Mouse (Mus musculus): ENCODE measurements around the gene Bad. TPM values are rescaled to one million over a fixed set of nuclear protein-coding genes. Genes with fewer than 3 reads are reported as not detected.

The Bad gene
- polyA plus RNA-seq, 1 experiment from 2014 or later: 87.1 TPM

DNA sequence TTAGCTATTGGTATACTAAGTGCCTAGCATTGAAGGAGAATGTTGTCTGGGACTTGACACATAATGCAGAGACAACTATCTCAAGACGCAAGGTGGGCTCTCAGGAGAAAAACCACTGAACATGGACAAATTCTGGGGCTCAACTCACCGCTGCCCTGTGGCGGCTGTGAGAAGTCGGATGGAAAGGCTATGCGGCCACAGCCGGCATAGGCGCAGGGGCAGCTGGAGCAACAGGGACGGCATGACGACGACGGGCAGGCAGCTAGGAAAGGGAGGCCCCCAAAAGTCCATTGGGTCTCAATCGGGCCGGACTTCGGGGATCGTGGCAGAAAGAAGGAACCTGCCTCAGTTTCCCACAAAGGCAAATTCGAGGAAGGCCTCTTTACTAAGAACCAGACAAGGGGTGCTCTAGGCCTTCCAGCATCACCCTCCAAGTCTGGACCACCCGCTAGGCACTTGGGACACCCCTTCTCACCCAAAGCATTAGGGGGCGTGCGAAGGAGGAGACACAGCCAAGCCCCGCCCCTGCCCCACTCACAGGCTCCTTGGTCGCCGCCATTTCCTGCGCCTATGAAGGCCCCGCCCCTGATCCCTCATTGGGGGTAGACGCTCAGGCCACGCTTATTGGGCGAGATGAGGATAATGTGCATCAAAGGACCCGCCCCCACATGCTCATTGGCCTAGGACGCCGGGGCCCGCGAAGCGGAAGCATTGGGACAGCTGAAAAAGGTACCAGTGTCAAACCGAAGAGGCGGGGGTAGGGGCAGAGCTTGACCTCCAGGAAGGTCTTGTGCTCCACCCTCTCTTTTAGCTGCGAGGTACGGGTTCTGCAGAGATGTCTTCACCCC, 50.6 kb downstream of the Bad start, which contains the start of gene Dnajc4:
Gene Dnajc4, minus strand, starts transcription at position 562 of the 848 bp plus-strand sequence.
- Histone ChIP-seq H3K4me3 (replicated peaks; ENCODE audit: low read length) (peak within 1 kb of the TSS; percentile 69), H3K9me3 (replicated peaks; ENCODE audit: control insufficient read depth, low read length) (no peaks in the 10 kb centered on the region), H3K36me3 (ENCODE audit: control insufficient read depth, insufficient read depth, low read length) (no peaks in the 10 kb centered on the region), H3K27me3 (ENCODE audit: control insufficient read depth, insufficient read depth, low read length) (no peaks in the 10 kb centered on the region), H3K4me2 (ENCODE audit: low read depth, low read length) (peak within 1 kb of the TSS; percentile 79), H3K27ac (ENCODE audit: low read length) (peak within 1 kb of the TSS; percentile 56), H3K9ac (ENCODE audit: low read length) (peak within 1 kb of the TSS; percentile 79), H3K4me1 (ENCODE audit: control insufficient read depth, insufficient read depth, low read length) (peaks cover 37% of the 10 kb centered on the region)
- ATAC-seq (ENCODE audit: insufficient read depth, low FRiP score): peak; percentile 94
- WGBS: under 1% methylated on average over 37 of the region's 37 CpGs

GRCm38 (mm10) chr19:6993011-6993770, 51.5 kb downstream of the Bad start:
- ATAC-seq (ENCODE audit: insufficient read depth, low FRiP score): no peak
- Histone ChIP-seq H3K4me2 (ENCODE audit: low read depth, low read length) (peak overlapping the region; percentile 79), H3K9ac (ENCODE audit: low read length) (peak overlapping the region; percentile 79), H3K27me3 (ENCODE audit: control insufficient read depth, insufficient read depth, low read length) (no peaks in the 10 kb centered on the region), H3K4me3 (replicated peaks; ENCODE audit: low read length) (peak overlapping the region; percentile 69), H3K27ac (ENCODE audit: low read length) (peak overlapping the region; percentile 53; the same call in 1 of the 2 replicates), H3K9me3 (replicated peaks; ENCODE audit: control insufficient read depth, low read length) (no peaks in the 10 kb centered on the region), H3K4me1 (ENCODE audit: control insufficient read depth, insufficient read depth, low read length) (peaks cover 33% of the 10 kb centered on the region), H3K36me3 (ENCODE audit: control insufficient read depth, insufficient read depth, low read length) (no peaks in the 10 kb centered on the region)
- WGBS: 60% methylated on average over 14 of the region's 14 CpGs

DNA sequence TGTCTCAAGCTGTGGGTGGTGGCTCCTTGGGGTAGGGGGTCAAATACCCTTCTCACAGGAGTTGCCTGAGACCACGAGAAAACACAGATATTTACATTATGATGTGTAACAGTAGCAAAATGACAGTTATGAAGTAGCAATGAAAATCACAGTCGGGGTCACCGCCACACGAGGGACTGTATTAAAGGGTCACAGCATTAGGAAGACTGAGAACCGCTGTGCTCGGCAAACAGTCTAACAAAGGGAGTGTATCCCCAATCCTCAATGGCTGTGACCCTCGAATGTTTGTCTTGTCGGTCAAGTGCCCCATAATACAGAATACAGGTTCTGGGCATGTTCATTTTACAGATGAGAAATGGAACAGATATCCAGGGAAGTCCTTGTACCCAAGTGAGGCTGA, 52.3 kb downstream of the Bad start:
- no peak overlapping the region for H3K4me3 ChIP-seq (replicated peaks; ENCODE audit: low read length)
- no peaks in the 10 kb centered on the region for H3K9me3 ChIP-seq (replicated peaks; ENCODE audit: control insufficient read depth, low read length)
- H3K27ac ChIP-seq (ENCODE audit: low read length): no peak overlapping the region
- ATAC-seq (ENCODE audit: insufficient read depth, low FRiP score): no peak
- H3K9ac ChIP-seq (ENCODE audit: low read length): no peak overlapping the region
- H3K4me1 ChIP-seq (ENCODE audit: control insufficient read depth, insufficient read depth, low read length): peaks cover 30% of the 10 kb centered on the region
- H3K4me2 ChIP-seq (ENCODE audit: low read depth, low read length): no peak overlapping the region
- WGBS: 74% methylated on average over 8 of the region's 8 CpGs
- H3K27me3 ChIP-seq (ENCODE audit: control insufficient read depth, insufficient read depth, low read length): no peaks in the 10 kb centered on the region
- H3K36me3 ChIP-seq (ENCODE audit: control insufficient read depth, insufficient read depth, low read length): peaks cover 2% of the 10 kb centered on the region; the same call in 1 of the 2 replicates

GRCm38 (mm10) chr19:6994489-6994888, 52.8 kb downstream of the Bad start:
- WGBS: 87% methylated on average over 8 of the region's 8 CpGs
- Histone ChIP-seq H3K4me2 (ENCODE audit: low read depth, low read length) (0 out of 2 replicates have a peak overlapping the region, but pooled peaks have one; percentile 90), H3K27ac (ENCODE audit: low read length) (no peak overlapping the region), H3K9me3 (replicated peaks; ENCODE audit: control insufficient read depth, low read length) (no peaks in the 10 kb centered on the region), H3K4me1 (ENCODE audit: control insufficient read depth, insufficient read depth, low read length) (peaks cover 30% of the 10 kb centered on the region), H3K36me3 (ENCODE audit: control insufficient read depth, insufficient read depth, low read length) (peaks cover 7% of the 10 kb centered on the region; the same call in 1 of the 2 replicates), H3K4me3 (replicated peaks; ENCODE audit: low read length) (peak overlapping the region; percentile 70; the same call in 1 of the 2 replicates), H3K9ac (ENCODE audit: low read length) (peak overlapping the region; percentile 89), H3K27me3 (ENCODE audit: control insufficient read depth, insufficient read depth, low read length) (no peaks in the 10 kb centered on the region)
- no peak for ATAC-seq (ENCODE audit: insufficient read depth, low FRiP score)

DNA sequence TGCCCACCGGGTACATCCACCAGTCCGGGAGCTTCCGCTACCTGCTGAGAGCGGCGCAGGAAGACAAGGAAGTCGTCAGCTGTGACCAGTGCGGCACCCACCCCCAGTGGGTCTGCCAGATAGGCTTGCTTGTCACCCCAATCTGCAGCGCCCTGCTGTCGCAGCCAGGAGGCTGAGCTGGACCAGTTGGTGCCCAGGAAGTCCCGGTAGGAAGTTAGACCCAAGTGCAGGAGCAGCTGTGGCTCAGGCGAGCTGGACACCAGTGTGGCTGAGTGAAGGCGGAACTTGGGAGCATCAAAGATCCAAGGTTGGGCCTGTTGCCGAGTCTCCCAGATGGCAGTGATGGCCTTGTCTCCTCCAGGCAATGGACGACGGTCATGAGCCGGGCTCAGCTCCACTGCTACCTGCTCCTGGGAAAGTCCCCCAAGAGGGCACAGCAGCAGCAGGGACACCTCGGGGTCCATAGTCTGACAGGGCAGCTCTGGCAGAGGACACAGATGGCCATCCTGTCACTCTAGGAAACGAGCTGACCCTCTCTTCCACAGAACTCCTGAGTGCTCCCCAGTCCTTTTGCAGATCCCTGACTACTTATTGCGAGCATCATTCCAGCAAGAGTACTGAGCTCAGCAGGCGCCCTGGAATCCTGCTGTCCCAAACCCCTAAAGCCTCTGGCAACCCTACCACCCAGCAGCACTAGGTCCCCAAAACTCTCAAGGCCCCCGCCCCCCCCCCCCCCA, 53.8 kb downstream of the Bad start:
- Histone ChIP-seq H3K4me3 (replicated peaks; ENCODE audit: low read length) (peak overlapping the region; percentile 70), H3K9me3 (replicated peaks; ENCODE audit: control insufficient read depth, low read length) (no peaks in the 10 kb centered on the region), H3K4me2 (ENCODE audit: low read depth, low read length) (peak overlapping the region; percentile 90), H3K27ac (ENCODE audit: low read length) (0 out of 2 replicates have a peak overlapping the region, but pooled peaks have one; percentile 18), H3K27me3 (ENCODE audit: control insufficient read depth, insufficient read depth, low read length) (no peaks in the 10 kb centered on the region), H3K36me3 (ENCODE audit: control insufficient read depth, insufficient read depth, low read length) (peaks cover 16% of the 10 kb centered on the region; the same call in 1 of the 2 replicates), H3K9ac (ENCODE audit: low read length) (peak overlapping the region; percentile 89), H3K4me1 (ENCODE audit: control insufficient read depth, insufficient read depth, low read length) (peaks cover 30% of the 10 kb centered on the region)
- no peak for ATAC-seq (ENCODE audit: insufficient read depth, low FRiP score)
- 41% methylated on average over 21 of the region's 21 CpGs for WGBS

DNA sequence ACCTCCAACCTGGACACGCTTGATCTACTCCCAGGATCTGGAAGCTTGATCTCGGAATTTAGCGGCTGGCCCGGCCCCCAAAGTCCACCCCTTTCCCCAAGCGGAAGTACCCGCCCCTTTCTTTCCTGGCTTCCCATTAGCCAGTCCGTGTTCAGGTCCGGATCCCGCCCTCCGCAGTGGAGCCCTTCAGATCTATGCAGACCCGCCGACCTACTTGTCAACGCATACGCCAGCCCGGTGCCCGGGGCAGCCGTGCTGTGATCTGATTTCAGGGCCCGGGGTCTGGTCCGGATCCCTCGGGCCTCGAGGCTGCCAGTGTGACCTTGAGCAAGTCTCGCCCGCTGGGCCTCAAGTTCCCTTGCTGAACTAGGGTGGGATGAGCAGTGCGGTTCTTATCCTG, 54.3 kb downstream of the Bad start, which contains the start of the genes Nudt22 and Trpt1:
Gene Nudt22, minus strand, starts transcription at position 112 of the 400 bp plus-strand sequence.
Gene Trpt1, plus strand, starts transcription at position 126 of the 400 bp plus-strand sequence.
- Histone ChIP-seq H3K27me3 (ENCODE audit: control insufficient read depth, insufficient read depth, low read length) (no peaks in the 10 kb centered on the region), H3K27ac (ENCODE audit: low read length) (peak within 1 kb of the TSS; percentile 50; the same call in 1 of the 2 replicates), H3K9me3 (replicated peaks; ENCODE audit: control insufficient read depth, low read length) (no peaks in the 10 kb centered on the region), H3K4me1 (ENCODE audit: control insufficient read depth, insufficient read depth, low read length) (peaks cover 30% of the 10 kb centered on the region), H3K4me3 (replicated peaks; ENCODE audit: low read length) (peak within 1 kb of the TSS; percentile 70), H3K36me3 (ENCODE audit: control insufficient read depth, insufficient read depth, low read length) (peaks cover 17% of the 10 kb centered on the region; the same call in 1 of the 2 replicates), H3K4me2 (ENCODE audit: low read depth, low read length) (peak within 1 kb of the TSS; percentile 90), H3K9ac (ENCODE audit: low read length) (peak within 1 kb of the TSS; percentile 89)
- ATAC-seq (ENCODE audit: insufficient read depth, low FRiP score): peak; percentile 74
- WGBS: under 1% methylated on average over 24 of the region's 24 CpGs

DNA sequence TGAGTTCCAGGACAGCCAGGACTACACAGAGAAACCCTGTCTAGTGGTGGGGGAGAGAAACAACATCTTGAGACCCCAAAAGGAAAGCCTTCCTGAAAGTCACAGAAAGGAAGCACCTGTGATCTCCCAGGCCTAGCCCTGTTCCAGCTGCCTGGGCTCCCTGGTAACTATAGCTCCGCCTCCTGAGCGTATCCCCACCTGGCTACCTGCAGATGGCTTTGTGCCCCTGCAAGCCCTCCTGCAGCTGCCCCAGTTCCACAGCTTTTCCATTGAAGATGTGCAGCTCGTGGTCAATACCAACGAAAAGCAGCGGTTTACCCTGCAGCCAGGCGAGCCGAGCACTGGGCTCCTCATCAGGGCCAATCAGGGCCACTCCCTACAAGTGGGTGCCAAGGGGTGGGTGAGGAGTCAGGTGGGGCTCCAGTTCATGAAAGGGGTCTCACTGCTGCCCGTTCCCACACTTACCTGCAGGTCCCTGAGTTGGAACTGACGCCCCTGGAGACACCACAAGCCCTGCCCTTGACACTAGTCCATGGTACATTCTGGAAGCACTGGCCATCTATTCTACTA, 56.1 kb downstream of the Bad start:
- WGBS: 79% methylated on average over 9 of the region's 9 CpGs
- peaks cover 26% of the 10 kb centered on the region for H3K4me1 ChIP-seq (ENCODE audit: control insufficient read depth, insufficient read depth, low read length)
- H3K9me3 ChIP-seq (replicated peaks; ENCODE audit: control insufficient read depth, low read length): no peaks in the 10 kb centered on the region
- H3K36me3 ChIP-seq (ENCODE audit: control insufficient read depth, insufficient read depth, low read length): peaks cover 17% of the 10 kb centered on the region; the same call in 1 of the 2 replicates
- no peak for ATAC-seq (ENCODE audit: insufficient read depth, low FRiP score)
- no peaks in the 10 kb centered on the region for H3K27me3 ChIP-seq (ENCODE audit: control insufficient read depth, insufficient read depth, low read length)
- H3K4me3 ChIP-seq (replicated peaks; ENCODE audit: low read length): no peak overlapping the region
- no peak overlapping the region for H3K27ac ChIP-seq (ENCODE audit: low read length)
- no peak overlapping the region for H3K4me2 ChIP-seq (ENCODE audit: low read depth, low read length)
- H3K9ac ChIP-seq (ENCODE audit: low read length): no peak overlapping the region

- Histone ChIP-seq H3K36me3 (ENCODE audit: control insufficient read depth, insufficient read depth, low read length) (peaks cover 17% of the 10 kb centered on the region; the same call in 1 of the 2 replicates), H3K4me2 (ENCODE audit: low read depth, low read length) (no peak overlapping the region), H3K4me3 (replicated peaks; ENCODE audit: low read length) (no peak overlapping the region), H3K9me3 (replicated peaks; ENCODE audit: control insufficient read depth, low read length) (no peaks in the 10 kb centered on the region), H3K27ac (ENCODE audit: low read length) (no peak overlapping the region), H3K4me1 (ENCODE audit: control insufficient read depth, insufficient read depth, low read length) (peaks cover 20% of the 10 kb centered on the region), H3K27me3 (ENCODE audit: control insufficient read depth, insufficient read depth, low read length) (no peaks in the 10 kb centered on the region), H3K9ac (ENCODE audit: low read length) (no peak overlapping the region)
- no peak for ATAC-seq (ENCODE audit: insufficient read depth, low FRiP score)
- 92% methylated on average over 19 of the region's 19 CpGs for WGBS
These were observed 57.9 kb downstream of the Bad start for GRCm38 (mm10) chr19:6999360-7000063.

All from stomach, embryonic 16.5 days (tissue).